Mouse (Mus musculus): Measurements from ENCODE around the gene Arhgap32.

DNA sequence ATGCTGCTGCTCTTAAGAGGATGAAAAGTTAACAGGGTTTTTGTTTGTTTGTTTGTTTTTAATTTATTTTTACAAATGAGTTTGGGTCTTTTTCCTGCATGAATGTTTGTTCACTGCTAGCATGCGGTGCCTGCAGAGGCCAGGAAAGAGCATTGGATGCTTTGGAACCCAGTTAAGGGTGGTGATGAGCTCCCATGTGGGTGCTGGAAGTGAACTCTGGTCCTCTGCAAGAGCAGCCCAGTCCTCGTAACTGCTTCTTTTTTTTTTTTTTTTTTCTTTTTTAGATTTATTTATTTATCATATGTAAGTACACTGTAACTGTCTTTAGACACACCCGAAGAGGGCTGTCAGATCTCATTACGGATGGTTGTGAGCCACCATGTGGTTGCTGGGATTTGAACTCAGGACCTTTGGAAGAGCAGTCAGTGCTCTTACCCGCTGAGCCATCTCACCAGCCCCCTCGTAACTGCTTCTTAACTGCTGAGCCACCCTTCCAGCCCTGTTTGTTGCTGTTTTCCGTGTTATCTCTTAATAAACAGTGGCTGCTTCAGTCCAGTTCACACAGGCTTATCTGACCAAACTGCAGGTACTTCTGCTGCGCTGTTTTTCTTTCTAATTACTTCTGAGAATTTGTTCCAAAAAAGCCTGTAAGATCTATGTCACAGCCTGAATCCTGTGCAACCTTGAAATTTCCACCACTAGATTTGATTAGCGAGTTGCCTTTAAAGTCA, 17.3 kb upstream of the Arhgap32 start:
- TF ChIP-seq CTCF (IDR thresholded peaks at IDR 0.05; ENCODE audit: insufficient read depth, low read depth, low read length): no peak
- TF ChIP-seq POLR2A (IDR thresholded peaks at IDR 0.05; ENCODE audit: insufficient read depth, low read depth, low read length): no peak
